Mouse (Mus musculus): ENCODE data around the gene Rbm8a2. TPM values are rescaled to one million over a fixed set of nuclear protein-coding genes. Genes with fewer than 3 reads are reported as not detected.

Rbm8a2 gene
- total and polyA plus RNA-seq, 2 experiments from 2014 or later: 0.16 to 0.57 TPM

- no peak overlapping the region for H3K4me2 ChIP-seq (ENCODE audit: low read depth, low read length, poor library complexity, severe bottlenecking)
- H3K9me3 ChIP-seq (ENCODE audit: low read length): no peaks in the 10 kb centered on the region
- no peak overlapping the region for H3K4me3 ChIP-seq (ENCODE audit: low read depth, low read length)
- no peak for TF ChIP-seq CTCF (IDR thresholded peaks at IDR 0.05)
- no peak for ATAC-seq (ENCODE audit: low FRiP score)
- no peaks in the 10 kb centered on the region for H3K36me3 ChIP-seq (ENCODE audit: insufficient read depth, low read length)
- H3K27ac ChIP-seq (ENCODE audit: low read depth, low read length): no peak overlapping the region
- no peak for DNase-seq (ENCODE audit: low spot score)
- H3K9ac ChIP-seq (replicated peaks; ENCODE audit: low read length, poor library complexity, severe bottlenecking): no peak overlapping the region
- no peaks in the 10 kb centered on the region for H3K4me1 ChIP-seq (ENCODE audit: insufficient read depth, low read length)
- no peaks in the 10 kb centered on the region for H3K27me3 ChIP-seq (ENCODE audit: insufficient read depth, low read length)
These were observed 32.6 kb upstream of the Rbm8a2 start for GRCm38 (mm10) chr1:176011535-176011934.

- DNase-seq (ENCODE audit: low spot score) (no peak), ATAC-seq (ENCODE audit: low FRiP score) (no peak)
- Histone ChIP-seq H3K27ac (ENCODE audit: low read depth, low read length) (no peak overlapping the region), H3K9ac (replicated peaks; ENCODE audit: low read length, poor library complexity, severe bottlenecking) (no peak overlapping the region), H3K4me2 (ENCODE audit: low read depth, low read length, poor library complexity, severe bottlenecking) (no peak overlapping the region), H3K27me3 (ENCODE audit: insufficient read depth, low read length) (no peaks in the 10 kb centered on the region), H3K4me3 (ENCODE audit: low read depth, low read length) (no peak overlapping the region), H3K9me3 (ENCODE audit: low read length) (no peaks in the 10 kb centered on the region), H3K4me1 (ENCODE audit: insufficient read depth, low read length) (no peaks in the 10 kb centered on the region), H3K36me3 (ENCODE audit: insufficient read depth, low read length) (no peaks in the 10 kb centered on the region)
- no peak for TF ChIP-seq CTCF (IDR thresholded peaks at IDR 0.05)
These were observed 32.2 kb upstream of the Rbm8a2 start for GRCm38 (mm10) chr1:176011072-176011471.

DNA sequence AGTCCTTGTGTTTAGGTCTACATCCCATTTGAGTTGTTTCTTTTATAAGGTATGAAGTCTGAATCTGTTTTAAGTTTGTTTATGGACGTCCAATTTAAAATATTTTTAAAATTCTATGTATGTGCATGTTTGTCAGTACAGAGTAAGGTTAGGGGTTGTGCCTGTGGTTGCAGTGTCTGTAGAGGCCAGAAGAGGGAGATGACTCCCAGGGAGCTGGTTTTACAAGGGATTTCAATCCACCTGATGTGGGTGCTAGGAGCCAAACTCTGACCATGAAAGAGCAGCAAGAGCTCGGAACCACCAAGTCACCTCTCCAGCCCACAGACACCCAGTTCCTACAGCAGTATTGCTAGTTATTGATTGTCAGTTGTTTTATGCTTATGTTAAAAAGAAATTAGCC is 29.5 kb upstream of the Rbm8a2 start:
- no peak for ATAC-seq (ENCODE audit: low FRiP score)
- Histone ChIP-seq H3K9ac (replicated peaks; ENCODE audit: low read length, poor library complexity, severe bottlenecking) (no peak overlapping the region), H3K4me2 (ENCODE audit: low read depth, low read length, poor library complexity, severe bottlenecking) (no peak overlapping the region), H3K4me3 (ENCODE audit: low read depth, low read length) (no peak overlapping the region), H3K36me3 (ENCODE audit: insufficient read depth, low read length) (no peaks in the 10 kb centered on the region), H3K27ac (ENCODE audit: low read depth, low read length) (no peak overlapping the region), H3K4me1 (ENCODE audit: insufficient read depth, low read length) (no peaks in the 10 kb centered on the region), H3K9me3 (ENCODE audit: low read length) (no peaks in the 10 kb centered on the region), H3K27me3 (ENCODE audit: insufficient read depth, low read length) (no peaks in the 10 kb centered on the region)
- DNase-seq (ENCODE audit: low spot score): no peak
- peak; percentile 16; the same call in 1 of the 2 replicates for TF ChIP-seq CTCF (IDR thresholded peaks at IDR 0.05)
- 88% methylated on average over 2 of the region's 2 CpGs for WGBS

- Histone ChIP-seq H3K36me3 (ENCODE audit: insufficient read depth, low read length) (no peaks in the 10 kb centered on the region), H3K27ac (ENCODE audit: low read depth, low read length) (no peak overlapping the region), H3K4me2 (ENCODE audit: low read depth, low read length, poor library complexity, severe bottlenecking) (no peak overlapping the region), H3K4me1 (ENCODE audit: insufficient read depth, low read length) (0 out of 2 replicates have a peak, but pooled peaks cover 5% of the 10 kb centered on the region), H3K27me3 (ENCODE audit: insufficient read depth, low read length) (no peaks in the 10 kb centered on the region), H3K4me3 (ENCODE audit: low read depth, low read length) (no peak overlapping the region), H3K9me3 (ENCODE audit: low read length) (no peaks in the 10 kb centered on the region), H3K9ac (replicated peaks; ENCODE audit: low read length, poor library complexity, severe bottlenecking) (no peak overlapping the region)
- DNase-seq (ENCODE audit: low spot score): no peak
- 81% methylated on average over 5 of the region's 5 CpGs for WGBS
- no peak for ATAC-seq (ENCODE audit: low FRiP score)
- TF ChIP-seq CTCF (IDR thresholded peaks at IDR 0.05): no peak
These were observed 21.7 kb upstream of the Rbm8a2 start for GRCm38 (mm10) chr1:176000599-176000998.

DNA sequence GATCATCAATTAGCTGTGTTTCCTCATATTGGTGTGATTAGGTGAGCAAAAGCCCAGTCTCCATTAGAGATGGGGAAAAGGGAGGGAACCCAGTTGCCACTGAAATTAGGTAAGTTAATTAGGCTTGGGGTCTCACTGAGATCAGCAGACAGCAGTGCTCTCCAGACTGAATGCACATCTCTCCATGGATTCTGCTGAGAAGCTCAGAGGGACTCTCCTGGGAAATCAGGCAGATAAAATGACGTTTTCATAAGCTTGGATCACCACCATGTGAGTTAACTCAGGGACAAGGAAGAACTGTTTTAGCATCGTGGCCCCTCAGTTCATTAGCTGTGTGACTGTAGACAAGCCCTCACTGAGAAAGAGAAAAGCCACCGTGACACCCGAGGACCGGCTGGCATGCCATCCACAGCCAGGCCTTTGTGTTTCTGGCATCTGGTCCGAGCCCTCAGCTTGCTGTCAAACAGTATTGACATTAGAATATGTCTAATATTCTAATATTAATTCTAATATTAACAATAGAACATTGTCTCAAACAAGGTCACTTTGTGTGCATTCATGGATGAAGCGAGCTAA is 18.2 kb upstream of the Rbm8a2 start:
- Histone ChIP-seq H3K36me3 (ENCODE audit: insufficient read depth, low read length) (no peaks in the 10 kb centered on the region), H3K4me2 (ENCODE audit: low read depth, low read length, poor library complexity, severe bottlenecking) (no peak overlapping the region), H3K9me3 (ENCODE audit: low read length) (no peaks in the 10 kb centered on the region), H3K27me3 (ENCODE audit: insufficient read depth, low read length) (no peaks in the 10 kb centered on the region), H3K9ac (replicated peaks; ENCODE audit: low read length, poor library complexity, severe bottlenecking) (no peak overlapping the region), H3K27ac (ENCODE audit: low read depth, low read length) (no peak overlapping the region), H3K4me1 (ENCODE audit: insufficient read depth, low read length) (0 out of 2 replicates have a peak, but pooled peaks cover 5% of the 10 kb centered on the region), H3K4me3 (ENCODE audit: low read depth, low read length) (no peak overlapping the region)
- DNase-seq (ENCODE audit: low spot score) (peak; percentile 43), ATAC-seq (ENCODE audit: low FRiP score) (no peak)
- 46% methylated on average over 7 of the region's 7 CpGs for WGBS
- TF ChIP-seq CTCF (IDR thresholded peaks at IDR 0.05): no peak

DNA sequence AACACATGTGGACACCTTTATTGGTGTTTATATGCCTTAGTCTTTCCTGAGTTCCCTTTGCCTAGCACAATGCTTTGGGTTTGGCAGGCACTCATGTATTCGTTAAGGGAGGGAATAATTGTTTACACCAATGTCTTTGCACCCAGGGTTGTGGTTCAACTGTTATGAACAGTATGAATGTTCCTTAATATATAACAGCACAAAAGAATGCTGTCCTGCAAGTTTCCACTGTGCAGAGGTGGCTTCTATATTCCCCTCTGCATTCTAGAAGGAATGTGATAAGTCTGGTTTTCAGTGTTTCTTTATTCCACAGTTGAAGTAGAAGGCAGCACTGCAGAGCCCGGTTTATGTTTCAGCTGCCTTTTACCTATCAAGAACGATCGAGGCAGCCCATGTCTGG is 10.0 kb upstream of the Rbm8a2 start:
- WGBS: 92% methylated on average over 4 of the region's 4 CpGs
- H3K27ac ChIP-seq (ENCODE audit: low read depth, low read length): no peak overlapping the region
- no peaks in the 10 kb centered on the region for H3K4me1 ChIP-seq (ENCODE audit: insufficient read depth, low read length)
- H3K9me3 ChIP-seq (ENCODE audit: low read length): no peaks in the 10 kb centered on the region
- DNase-seq (ENCODE audit: low spot score) (no peak), ATAC-seq (ENCODE audit: low FRiP score) (no peak)
- H3K9ac ChIP-seq (replicated peaks; ENCODE audit: low read length, poor library complexity, severe bottlenecking): no peak overlapping the region
- no peak for TF ChIP-seq CTCF (IDR thresholded peaks at IDR 0.05)
- H3K27me3 ChIP-seq (ENCODE audit: insufficient read depth, low read length): no peaks in the 10 kb centered on the region
- no peak overlapping the region for H3K4me3 ChIP-seq (ENCODE audit: low read depth, low read length)
- H3K4me2 ChIP-seq (ENCODE audit: low read depth, low read length, poor library complexity, severe bottlenecking): no peak overlapping the region
- no peaks in the 10 kb centered on the region; the same call in 1 of the 2 replicates for H3K36me3 ChIP-seq (ENCODE audit: insufficient read depth, low read length)
